Mouse (Mus musculus) heart, adult 18-20 months (tissue): ENCODE measurements around the gene Mettl9. TPM values are rescaled to one million over a fixed set of nuclear protein-coding genes. Genes with fewer than 3 reads are reported as not detected.
"Not testable (repeated sequence)": the region's sequence is repeated elsewhere in the genome, so short reads cannot be mapped to it uniquely, and the experiment has no call there.

Experiments
- DNase-seq, 2 experiments: peaks; one replicate each; pipeline ENCODE4 v3.0.0; 2021 to 2022; ENCODE audit warnings: mixed read lengths in 1 of 2
- long read RNA-seq, 2 experiments: library from polyadenylated mRNA; stranded (forward); transcript quantifications; one replicate each; pipeline ENCODE4 v2.0.0; 2021
- total RNA-seq, 2 experiments: library from RNA; stranded (reverse); gene quantifications; 2 replicates each; pipeline ENCODE4 v1.2.3; 2021

Mettl9 gene
- total RNA-seq = 10 to 100 TPM; 76.9 to 98.0 TPM
- long read RNA-seq, experiment 1, transcript Mettl9-201 (5 exons, 1,823 nt) = major isoform, 86 of 123 reads
- long read RNA-seq, experiment 1, partial matches to known transcripts = 0 of 123 reads
- long read RNA-seq, experiment 1, other reads (novel, unspliced or antisense) = 34 of 123 reads
- long read RNA-seq, experiment 2, transcript Mettl9-201 (5 exons, 1,823 nt) = major isoform, 38 of 50 reads
- long read RNA-seq, experiment 2, partial matches to known transcripts = 0 of 50 reads
- long read RNA-seq, experiment 2, other reads (novel, unspliced or antisense) = 12 of 50 reads

DNA sequence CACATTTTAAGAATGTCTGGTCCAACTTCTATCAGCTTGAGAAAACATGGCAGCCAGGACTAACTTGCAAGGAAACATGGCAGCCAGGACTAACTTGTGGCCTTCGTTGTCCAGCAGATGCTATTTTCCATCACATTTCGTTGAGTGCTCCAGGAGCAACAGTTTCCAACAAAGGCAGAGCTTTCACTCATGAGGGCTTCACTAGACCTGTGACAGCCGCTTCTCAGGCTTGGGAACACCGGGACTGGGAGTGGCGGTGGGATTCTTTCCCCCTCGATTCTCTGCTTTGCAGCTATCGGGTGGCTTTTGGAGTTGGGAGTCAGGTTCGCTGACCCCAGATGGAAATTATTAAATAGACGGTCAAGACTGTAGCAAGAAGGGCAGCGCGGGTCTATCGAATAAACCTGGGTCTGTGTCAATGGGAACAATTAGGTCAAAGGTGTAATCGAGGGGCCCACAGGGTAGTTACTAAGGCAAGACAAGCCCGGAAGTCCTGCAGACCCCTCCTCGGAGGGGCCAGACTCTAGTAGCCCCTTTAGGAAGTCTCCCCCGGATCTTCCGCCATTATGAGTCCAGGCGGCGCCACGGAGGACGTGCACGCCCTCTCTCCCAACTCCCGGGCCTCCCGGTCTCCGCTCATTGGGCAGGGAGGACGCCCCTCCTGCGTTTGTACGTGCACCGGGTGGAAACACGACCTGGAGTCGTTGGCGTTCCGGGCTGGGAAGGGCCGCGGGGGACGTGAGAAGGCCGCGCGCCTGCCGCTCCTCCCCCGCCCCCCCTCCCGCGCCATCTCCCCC lies at the start of gene Mettl9:
Gene Mettl9, plus strand, starts transcription at position 590 of the 797 bp plus-strand sequence.
- peak; percentile 94 to 95 for DNase-seq

DNA sequence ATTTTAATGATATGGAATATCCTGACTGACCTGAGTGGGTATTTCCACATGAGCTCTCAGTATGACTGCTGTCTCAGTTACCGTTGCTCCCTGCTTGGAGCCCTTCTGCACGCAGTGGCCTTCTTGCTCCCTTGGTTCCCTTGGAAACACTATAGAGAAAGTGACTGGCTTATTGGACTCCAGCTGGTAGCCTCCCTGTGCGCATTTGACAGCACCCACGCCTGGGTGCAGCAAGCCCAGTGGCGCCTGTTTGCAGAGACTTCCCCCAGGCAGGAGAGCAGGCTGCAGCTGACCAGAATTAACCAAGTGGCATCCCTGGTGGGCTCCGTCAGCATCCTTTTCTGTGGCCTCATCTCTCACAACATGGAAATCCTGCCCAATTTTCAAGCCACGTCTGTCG lies 43.1 kb upstream of the Mettl9 start:
- no peak for DNase-seq

DNA sequence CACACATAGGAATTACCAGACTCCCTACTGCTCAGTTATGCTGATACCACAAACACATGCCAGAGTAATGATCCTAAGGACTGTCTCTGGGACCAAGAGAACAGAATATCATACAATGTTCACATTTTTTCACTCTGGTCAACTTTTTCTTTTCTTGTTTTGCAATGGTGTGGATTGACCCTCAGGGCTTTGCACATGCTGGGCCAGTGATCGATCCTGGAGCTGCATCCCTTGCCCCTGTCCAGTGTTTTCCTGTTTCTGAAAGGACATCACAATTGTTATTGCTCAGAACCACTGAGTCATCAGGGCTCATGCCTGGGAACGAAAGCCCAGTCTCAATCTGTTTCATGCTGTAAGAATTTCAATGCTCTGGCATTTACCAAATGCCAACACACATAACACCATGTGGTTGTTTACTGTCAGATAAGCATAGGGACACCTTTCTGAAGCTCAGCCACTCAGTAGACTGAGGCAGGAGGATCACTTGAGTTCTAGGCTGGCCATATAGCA lies 35.2 kb upstream of the Mettl9 start:
- no peak for DNase-seq

DNA sequence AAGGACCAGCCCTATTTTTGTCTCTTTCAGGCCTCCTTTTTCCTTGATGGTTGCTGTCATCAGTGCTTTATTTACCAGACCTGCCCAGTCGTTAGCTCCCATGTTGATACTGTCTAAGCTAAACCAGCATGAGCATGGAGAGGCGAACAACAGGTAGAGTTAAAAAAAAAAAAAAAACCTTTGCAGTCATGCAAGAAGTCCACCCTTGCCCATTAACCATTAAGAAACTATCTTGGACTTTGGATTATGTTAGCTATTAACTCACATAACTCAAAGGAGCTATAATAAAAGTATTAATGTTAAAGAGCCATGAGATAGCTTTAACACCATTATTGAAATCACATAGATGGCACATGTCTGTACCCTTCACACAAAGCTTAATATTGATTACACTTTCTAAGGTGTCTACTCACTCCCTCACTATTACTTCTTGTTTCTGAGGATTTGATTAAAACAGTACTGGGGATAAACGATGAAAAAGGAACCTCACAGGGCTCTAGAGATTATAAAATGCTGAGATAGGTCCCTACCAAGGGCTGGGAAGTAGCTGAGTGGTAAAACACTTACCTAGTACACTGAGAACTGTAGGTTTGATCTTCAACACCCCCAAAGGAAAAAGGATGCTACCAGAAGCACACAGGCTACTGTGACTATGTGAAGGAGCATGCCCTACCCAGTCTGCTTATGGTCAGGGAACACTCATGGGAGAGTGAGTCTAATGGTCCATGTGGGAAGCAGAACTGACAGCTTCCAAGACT lies 34.0 kb upstream of the Mettl9 start:
- DNase-seq = no peak

DNA sequence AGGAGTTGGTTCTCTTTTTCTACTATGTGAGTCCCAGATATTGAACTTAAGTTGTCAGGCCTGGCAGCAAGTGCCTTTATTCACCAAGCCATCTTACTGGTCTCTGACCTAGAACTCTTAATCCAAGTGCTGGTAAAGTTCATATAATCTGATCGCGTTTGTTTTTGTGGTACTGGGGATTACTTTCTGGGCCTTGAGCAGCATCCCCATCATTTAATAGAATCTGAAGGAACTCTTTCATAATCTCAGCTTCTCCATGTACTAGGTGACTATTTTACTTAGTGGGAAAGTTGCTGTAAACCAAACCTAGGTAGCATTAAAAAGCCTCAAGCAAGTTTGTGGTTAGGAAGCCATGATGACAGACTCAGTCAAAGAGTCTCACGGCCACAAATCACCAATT lies 32.4 kb upstream of the Mettl9 start:
- no peak for DNase-seq

DNA sequence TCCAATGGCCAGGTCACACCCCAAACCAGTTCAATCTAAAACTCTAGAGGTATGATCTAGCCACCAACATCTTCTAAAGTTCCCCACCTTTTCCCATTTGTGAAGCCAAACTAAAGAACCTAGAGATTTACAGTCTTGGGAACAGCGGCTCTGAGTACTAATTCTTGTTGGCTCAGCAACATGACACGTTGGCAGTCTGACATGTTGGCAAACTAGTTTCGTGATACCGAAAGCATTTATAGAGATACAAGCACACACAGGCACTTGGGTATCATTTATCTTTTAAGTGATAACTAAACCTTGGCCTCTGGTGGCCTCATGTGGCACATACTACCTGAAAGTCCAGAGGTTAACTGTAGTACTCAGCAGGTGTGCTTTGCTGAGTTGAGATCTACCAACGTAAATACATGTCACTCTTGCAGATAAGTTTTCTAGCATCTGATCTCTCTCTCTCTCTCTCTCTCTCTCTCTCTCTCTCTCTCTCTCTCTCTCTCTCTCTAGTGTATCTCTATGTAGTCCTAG lies 31.8 kb upstream of the Mettl9 start:
- no peak for DNase-seq

DNA sequence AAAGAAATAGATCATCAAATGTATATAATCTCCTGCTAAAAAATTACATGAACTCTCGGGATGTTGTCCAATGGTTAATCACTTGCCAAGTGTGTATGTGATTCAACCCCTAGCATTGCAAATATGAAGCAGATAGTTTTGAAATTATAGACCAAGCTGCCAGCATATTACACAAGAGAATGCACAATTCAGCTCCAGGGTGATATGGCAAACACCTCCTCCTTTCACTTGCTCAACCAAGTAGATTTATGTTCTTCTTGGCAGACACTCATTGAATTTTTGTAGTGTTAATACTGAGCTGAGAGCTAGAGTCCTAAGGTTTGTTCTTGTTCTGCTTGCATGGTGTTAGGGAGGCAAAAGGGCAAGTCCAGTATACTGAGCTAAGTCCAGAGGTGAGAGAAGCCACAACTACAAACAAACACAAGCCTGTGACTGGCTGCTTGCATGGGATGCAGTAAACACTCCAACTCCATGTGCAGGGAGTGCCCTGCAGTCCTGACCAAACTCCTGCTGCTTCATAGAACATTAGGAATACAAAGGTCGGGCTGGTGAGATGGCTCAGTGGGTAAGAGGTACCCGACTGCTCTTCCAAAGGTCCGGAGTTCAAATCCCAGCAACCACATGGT lies 30.3 kb upstream of the Mettl9 start:
- DNase-seq = no peak

DNA sequence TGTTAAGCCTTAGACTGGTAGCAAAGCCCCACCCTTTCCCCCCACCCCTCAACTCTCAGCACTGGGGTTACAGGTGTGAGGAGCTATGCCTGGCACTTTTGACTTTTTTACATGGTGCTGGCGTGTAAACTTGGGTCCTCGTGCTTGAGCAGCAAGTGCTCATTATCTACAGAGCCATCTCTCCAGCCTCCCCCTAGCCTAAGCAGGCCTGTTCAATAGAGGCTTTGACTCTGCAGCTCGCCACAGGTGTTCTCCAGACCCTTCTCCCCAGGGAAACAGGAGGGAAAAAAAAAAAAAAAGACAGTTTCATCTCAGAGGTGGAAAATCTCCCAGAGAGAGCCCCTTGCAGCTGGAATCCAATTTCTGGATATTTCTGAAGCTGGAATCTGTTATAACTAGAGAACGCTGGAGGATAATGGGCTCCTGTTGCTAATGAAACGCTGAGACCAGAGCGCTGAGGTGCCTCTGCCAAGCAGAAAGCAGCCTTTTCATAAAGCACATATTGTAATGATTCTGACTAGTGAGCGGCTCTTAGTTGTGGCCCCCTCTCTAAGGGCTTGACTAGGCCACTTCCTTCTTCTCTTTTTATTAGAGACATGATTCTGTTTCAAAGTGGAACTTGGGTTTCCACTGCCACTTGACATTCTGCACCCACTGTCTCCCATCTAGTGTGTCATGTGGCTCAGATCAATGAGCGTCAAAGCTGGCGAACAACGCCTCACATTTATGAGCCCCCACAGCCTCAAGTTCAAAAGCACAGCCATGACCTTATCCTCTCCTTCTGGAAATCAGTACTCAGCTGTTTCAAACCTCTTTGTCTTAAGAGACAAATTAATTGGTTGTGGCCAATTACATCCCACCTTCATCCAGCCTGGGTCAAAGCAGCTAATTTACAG lies 22.2 kb upstream of the Mettl9 start:
- DNase-seq = no peak

DNA sequence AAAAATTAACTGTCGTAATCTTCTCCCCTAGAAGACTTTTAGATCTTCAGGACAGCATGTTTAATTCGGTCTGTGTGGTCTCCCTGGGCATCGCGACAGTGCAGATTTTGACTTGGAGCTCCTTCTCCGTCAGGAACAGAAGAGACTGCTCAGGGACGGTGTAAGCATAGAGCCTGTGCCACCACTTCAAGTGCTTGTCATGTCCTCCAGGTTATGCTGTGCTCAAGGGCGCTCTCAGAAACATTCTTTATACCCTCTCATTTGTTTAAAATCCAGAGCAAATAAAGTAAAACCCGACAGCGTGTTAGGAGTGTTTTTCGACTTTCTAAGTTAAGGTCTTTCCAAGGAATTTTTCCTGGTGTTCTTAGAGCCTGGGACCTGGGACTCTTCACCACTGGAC lies 19.8 kb upstream of the Mettl9 start:
- DNase-seq = no peak

DNA sequence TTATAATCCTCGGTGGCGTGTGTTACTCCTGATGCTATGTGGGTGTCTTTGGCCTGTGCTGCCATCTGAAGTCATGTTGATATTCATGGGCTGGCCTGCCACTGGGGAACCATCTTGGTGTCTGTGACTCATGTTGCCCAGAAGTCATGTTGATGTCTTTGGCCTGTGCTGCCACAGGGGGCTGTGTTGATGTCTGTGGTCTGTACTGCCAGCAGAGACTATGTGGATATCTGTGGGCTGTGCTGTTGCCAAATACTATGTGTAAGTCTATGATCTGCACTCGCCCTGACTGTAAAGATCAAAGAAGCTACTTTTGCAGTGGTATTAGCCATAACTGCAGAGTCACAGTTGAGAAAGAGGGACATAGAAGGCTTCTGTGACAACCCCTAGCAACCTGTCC lies 15.5 kb upstream of the Mettl9 start:
- no peak for DNase-seq

DNA sequence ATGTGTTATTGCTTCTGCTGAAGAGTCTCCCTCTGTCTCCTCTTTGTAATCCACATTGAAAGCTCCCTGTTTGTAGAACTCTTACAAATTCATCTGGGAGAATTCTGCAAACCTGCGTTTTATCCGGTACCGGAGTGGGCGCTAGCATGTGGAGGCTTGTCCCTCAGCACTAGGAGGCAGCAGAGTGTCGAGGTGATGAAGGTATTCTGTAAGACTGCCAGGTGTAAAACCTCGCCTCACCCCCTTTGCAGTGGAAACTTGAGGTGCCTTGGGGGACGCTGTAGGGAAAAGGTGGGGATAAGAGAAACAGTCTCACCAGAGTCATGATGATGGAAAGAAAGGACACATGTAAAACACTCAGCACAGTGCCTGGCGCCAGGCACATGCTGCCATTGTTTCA lies 14.0 kb upstream of the Mettl9 start:
- peak in 1 of 2 experiments; percentile 32 for DNase-seq

DNA sequence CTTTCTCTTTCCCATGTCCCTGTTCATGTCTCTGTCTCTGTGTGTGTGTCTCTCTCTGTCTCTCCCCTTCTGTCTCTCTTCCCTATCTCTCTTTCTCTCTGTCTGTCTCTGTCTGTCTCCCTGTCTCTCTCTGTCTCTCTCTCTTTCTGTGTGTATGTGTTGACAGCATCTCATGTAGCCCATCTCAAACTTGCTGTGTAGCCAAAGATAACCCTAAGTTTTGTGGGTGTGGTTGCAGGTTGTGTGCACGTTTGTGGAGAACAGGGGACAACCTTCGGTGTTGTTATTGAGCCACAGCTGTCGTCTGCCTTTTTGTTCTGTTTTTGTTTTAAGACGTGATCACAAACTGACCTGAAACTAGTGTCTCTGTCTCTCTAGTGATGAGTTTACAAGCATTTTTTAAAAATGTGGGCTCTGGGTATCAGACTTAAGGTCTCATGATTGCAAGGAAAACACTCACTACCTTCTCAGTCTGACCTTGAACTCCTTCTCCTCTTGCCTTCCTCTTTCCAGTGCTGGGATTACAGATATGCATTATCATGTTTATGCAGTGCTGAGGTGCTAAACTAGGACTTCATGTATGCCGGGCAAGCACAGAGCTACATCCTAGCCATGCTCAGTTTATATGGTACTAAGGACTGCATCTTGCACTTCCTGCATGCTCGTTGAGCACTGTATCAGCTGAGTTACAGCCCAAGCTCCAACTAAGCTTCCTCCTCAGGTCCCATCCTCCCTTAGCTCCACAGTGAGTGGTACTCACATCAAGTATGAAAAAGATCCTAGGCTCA lies 8.8 kb upstream of the Mettl9 start:
- no peak for DNase-seq

DNA sequence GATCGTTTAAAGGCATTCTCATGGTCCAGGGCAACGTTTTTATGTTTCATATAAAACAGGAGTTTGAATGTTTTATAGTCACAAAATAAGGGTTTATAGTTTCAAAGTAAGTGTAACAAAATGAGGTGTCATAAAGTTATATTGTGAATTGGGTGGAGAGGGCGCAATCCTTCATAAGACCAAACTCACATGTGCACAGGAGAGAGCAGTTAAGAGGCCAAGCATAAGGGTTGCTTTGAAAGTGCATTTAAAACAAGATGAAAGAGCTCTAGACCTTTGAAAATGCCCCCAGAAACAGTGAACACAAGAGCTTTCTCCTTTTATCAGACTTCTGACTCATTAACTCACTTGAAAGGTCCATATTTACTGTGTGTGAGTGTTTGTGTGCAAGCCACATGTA lies 7.9 kb upstream of the Mettl9 start:
- DNase-seq = no peak

DNA sequence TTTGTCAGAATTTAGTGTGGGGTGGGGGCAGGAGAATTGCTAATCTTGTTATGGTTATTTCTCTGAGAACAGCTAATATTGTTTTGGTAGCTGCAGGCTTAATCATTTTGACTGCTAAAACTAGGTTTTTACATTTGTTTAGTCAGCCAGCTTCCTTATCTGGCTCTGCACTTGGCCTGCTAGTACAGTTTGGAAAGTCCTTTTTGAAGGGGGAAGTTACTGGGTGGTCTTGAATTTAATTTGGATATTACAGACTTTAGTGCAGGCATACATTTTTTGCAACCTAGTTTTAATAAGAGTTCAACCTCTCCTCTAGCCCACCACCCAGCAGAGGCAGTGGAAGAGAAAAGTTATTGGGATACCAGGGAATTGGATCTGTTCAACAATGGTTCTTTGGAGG lies 4.3 kb upstream of the Mettl9 start:
- DNase-seq = not testable (repeated sequence)

DNA sequence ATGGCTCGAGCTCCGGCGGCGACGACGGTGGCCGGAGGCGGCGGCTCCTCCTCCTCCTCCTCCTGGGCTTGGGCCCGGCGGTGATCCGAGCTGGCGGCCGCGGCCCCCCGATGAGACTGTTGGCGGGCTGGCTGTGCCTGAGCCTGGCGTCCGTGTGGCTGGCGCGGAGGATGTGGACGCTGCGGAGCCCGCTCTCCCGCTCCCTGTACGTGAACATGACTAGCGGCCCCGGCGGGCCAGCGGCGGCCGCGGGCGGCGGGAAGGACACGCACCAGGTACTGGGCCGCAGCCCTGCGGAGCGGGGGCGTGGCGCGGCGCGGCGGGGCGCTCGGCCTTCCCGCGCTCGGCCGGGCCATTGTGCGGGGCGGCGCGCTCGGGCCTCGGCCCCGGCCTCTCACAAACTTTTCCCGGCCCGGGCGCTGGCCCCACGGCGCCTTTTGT lies 476 bp downstream of the Mettl9 start:
- DNase-seq = peak; percentile 71 to 81

DNA sequence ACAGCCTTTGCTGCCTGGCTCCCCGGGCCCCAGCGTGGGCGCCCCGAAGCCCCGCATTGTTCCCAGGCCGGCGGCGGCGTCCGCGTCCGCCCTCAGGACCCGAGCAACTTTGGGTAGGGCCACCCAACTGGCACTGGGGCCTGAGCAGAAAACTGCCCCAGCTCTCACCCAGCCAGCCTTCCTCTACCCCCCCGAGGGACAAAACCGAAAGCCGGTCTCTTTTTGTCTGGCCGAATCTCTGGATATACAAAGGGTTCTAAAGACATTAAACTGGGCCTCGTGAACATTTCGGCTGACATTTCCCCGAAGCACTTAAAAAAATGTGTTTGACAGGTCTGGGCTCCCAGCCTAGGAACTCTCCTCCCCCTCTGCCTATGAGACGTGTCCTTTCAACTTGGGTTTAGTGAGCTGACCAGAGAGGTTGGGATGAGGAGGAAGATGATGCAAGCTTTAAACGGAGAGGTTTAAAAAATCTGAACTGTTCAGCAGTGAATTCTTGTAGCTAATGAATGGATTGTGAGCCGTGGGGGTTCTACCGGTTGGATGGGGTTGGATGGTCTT lies 996 bp downstream of the Mettl9 start:
- peak; percentile 52 to 70 for DNase-seq

DNA sequence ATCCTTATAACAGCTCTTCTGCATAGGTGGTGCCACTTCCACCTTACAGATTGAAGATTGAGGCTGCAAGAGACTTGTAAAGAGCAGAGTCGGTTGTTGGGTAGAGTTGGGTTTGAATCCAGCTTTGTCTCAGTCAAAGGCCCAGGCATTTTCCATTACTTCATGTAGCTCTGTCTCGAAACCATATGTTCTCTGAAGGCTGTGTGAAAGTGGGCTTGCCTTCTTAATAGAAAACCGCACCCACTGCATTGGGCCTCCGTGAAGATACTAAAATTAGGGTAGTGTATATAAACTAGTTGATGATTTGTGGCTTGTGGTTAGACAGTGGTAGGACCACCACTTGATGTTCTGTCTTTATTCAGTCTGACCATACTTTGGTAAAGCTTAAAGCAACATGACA lies 6.3 kb downstream of the Mettl9 start:
- no peak for DNase-seq

DNA sequence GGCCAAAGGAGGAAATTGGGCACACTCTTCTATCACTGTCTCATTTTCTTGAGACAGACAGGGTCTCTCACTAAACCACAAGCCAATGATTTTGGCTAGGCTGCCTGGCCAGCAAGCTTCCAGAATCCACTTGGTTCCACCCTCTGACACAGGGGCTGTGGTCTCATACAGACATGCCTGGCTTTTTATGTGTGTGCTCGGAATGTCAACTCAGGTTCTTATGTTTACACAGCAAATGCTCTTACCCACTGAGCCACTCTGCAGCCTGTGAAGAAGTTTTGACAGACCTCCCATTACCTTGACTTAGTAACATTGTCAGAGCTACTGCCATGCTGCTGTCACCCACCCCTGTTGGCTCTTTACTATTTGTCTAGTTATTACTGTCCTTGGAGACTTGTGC lies 7.7 kb downstream of the Mettl9 start:
- no peak for DNase-seq

DNA sequence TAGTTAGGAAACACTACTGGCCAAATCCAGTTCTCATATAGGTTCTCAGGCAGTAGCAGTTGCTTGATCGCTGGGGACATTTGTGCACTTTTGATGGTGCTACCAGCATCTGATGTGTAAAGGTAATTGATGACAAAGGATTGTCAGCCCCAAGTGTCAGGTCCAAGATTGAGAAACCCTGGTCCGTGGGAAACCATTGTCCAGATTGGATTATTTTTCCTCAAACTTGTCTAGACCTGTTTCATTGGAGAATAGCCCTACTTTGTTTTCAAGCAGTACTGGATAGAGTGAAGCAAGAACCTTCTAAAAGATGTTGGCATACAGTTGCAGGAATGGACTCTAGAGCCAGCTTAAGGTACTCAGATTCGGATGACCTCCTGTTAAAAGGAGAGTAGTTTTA lies 8.8 kb downstream of the Mettl9 start:
- DNase-seq = no peak

DNA sequence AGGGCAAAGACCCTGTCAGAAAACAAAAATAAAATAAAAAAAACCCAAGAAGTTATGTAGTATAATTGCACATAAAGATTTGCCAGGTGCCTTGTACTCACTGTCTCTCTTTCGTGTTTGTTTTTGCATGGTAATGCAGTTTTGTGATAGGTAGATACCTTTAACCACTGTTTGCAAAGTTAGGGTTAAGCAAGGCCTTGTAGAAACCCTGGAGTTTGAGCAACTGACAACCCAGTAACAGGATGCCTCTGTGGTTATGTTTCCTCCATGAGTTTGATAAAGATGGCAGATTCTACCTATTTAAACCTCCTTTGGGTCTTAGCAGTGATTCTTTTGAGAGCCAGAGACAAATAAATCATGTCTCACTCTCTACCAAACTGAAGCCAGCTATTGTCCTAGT lies 9.3 kb downstream of the Mettl9 start:
- DNase-seq = no peak
